Mouse (Mus musculus) heart, embryonic 10.5 days (tissue): ENCODE results near the gene Igsf8. TPM values are rescaled to one million over a fixed set of nuclear protein-coding genes. Genes with fewer than 3 reads are reported as not detected.
A peak's percentile ranks its signal among the peaks of the same experiment; 100 is the strongest.

Experiments
- DNase-seq: peaks from one replicate; pipeline ENCODE4 v3.0.0-alpha.2; 2017; ENCODE audit warnings: low spot score
- H3K27ac ChIP-seq: fragments of 300-500 bp; sonication (generic); 2 replicates; pipeline ENCODE4 v1.5.1; 2016; ENCODE audit warnings: mild to moderate bottlenecking
- H3K27me3 ChIP-seq: fragments of 300-500 bp; sonication (generic); 2 replicates; pipeline ENCODE4 v1.6.1; 2016; ENCODE audit warnings: mild to moderate bottlenecking; ENCODE audit not compliant: poor library complexity, insufficient read depth, severe bottlenecking
- H3K36me3 ChIP-seq: fragments of 300-500 bp; sonication (generic); 2 replicates; pipeline ENCODE4 v1.6.1; 2016; ENCODE audit warnings: mild to moderate bottlenecking, moderate library complexity
- H3K4me1 ChIP-seq: fragments of 300-500 bp; sonication (generic); 2 replicates; pipeline ENCODE4 v1.6.1; 2016; ENCODE audit warnings: mild to moderate bottlenecking
- H3K4me3 ChIP-seq: fragments of 300-500 bp; sonication (generic); 2 replicates; pipeline ENCODE4 v1.5.1; 2016; ENCODE audit warnings: mild to moderate bottlenecking, moderate library complexity
- H3K9me3 ChIP-seq: fragments of 300-500 bp; sonication (generic); 2 replicates; pipeline ENCODE4 v1.6.1; 2016; ENCODE audit warnings: mild to moderate bottlenecking, moderate library complexity
- WGBS: fragments of 180-500 bp; shearing (Covaris S2); methylation state at CpG from one replicate; pipeline ENCODE4 v1.1.7; 2016; 5-methylcytosine and 5-hydroxymethylcytosine counted together
- polyA plus RNA-seq: library from polyadenylated mRNA; unstranded; fragments of >200 nt; fragmentation: Nextera tagmentation; extraction: Ambion mirVana; gene quantifications from 2 replicates; pipeline ENCODE4 v1.2.1, GENCODE M21; 2016

The Igsf8 gene
- polyA plus RNA-seq, 1 experiment from 2014 or later = 33.2 TPM

DNA sequence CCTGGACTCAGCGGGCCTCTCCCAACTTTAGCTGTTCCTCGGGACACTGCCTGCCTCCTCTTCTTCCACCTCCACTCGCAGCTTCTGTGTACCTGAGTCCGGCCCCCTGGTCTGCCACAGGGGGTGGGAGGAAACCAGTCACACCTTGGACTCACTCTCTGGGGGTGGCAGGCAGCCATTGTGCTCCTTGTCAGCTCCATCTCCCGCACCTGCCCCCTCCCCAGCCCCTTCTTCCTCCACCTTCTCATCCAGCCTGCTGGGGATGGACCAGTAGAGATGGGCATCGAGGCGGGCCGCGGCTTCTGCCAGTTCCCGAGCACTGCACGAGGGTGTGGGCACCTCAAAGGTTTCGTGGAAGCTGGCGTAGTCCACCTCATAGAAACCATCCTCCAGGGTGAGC lies 61.3 kb downstream of the Igsf8 start:
- WGBS = 44% methylated on average over 13 of the region's 13 CpGs
- H3K4me3 ChIP-seq = no peak overlapping the region
- H3K9me3 ChIP-seq = no peaks in the 10 kb centered on the region
- peak overlapping the region; percentile 42; the same call in 1 of the 2 replicates for H3K27ac ChIP-seq
- peaks cover 21% of the 10 kb centered on the region for H3K4me1 ChIP-seq
- H3K27me3 ChIP-seq = peaks cover 96% of the 10 kb centered on the region
- DNase-seq = no peak
- H3K36me3 ChIP-seq = peaks cover 10% of the 10 kb centered on the region; the same call in 1 of the 2 replicates

DNA sequence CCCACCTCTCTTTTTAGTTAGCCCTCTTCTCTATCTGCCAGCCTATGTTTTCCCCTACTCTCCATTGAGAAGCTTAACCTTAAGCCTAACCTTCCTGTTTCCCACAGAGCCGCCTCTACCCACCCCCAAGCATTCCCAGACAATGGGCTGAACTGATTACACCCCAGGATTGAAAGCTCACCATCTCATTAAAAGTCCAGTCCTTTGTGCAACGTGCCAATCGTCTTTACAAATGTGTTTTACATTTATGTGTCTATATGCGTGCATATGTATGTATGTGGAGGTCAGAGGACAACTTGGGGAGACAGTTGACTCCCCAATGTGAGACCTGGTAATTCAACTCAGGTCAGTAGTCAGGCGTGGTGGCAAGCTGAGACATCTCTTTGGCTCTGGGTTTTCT lies 61.9 kb downstream of the Igsf8 start:
- DNase-seq = no peak
- peaks cover 19% of the 10 kb centered on the region for H3K4me1 ChIP-seq
- H3K4me3 ChIP-seq = no peak overlapping the region
- no peaks in the 10 kb centered on the region for H3K9me3 ChIP-seq
- WGBS = 33% methylated on average over 5 of the region's 5 CpGs
- peaks cover 96% of the 10 kb centered on the region for H3K27me3 ChIP-seq
- H3K27ac ChIP-seq = no peak overlapping the region
- peaks cover 8% of the 10 kb centered on the region; the same call in 1 of the 2 replicates for H3K36me3 ChIP-seq

DNA sequence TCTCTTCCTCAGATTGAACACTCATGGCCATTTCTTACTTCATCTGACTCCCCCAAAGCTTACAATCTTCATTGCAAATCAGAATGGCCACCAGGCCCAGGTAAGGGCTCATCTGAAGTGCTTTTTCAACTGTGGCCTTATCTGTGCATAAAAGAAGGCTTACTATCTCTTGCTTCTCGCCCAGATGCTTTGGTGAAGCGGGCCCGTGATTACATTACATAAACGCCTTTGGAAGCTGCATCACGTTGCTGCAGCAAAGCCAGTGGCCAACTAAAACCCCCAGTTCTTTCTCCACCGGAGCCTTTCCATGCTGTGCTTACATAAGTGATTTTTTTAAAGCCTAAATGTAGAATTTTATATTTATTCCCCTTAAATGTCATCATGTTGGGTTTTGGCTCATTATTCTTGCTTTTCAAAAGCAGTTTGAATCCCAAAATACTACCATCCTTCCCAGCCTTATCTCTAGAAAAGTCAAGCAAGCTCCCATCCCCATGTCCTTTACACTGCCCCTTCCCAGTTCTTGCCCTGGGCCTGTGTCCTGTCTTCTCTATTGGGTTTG lies 62.4 kb downstream of the Igsf8 start:
- peaks cover 96% of the 10 kb centered on the region for H3K27me3 ChIP-seq
- no peak overlapping the region for H3K4me3 ChIP-seq
- WGBS = 47% methylated on average over 6 of the region's 6 CpGs
- H3K36me3 ChIP-seq = 0 out of 2 replicates have a peak, but pooled peaks cover 3% of the 10 kb centered on the region
- H3K4me1 ChIP-seq = peaks cover 16% of the 10 kb centered on the region
- H3K9me3 ChIP-seq = no peaks in the 10 kb centered on the region
- no peak for DNase-seq
- no peak overlapping the region for H3K27ac ChIP-seq

- Histone ChIP-seq H3K27me3 (peaks cover 96% of the 10 kb centered on the region), H3K9me3 (no peaks in the 10 kb centered on the region), H3K4me1 (peaks cover 22% of the 10 kb centered on the region), H3K4me3 (no peak overlapping the region), H3K27ac (no peak overlapping the region), H3K36me3 (no peaks in the 10 kb centered on the region)
- WGBS = 9% methylated on average over 7 of the region's 7 CpGs
- DNase-seq = peak; percentile 87
These were observed 63.3 kb downstream of the Igsf8 start for GRCm38 (mm10) chr1:172324725-172325124.

- peak overlapping the region; percentile 63 for H3K4me3 ChIP-seq
- peaks cover 22% of the 10 kb centered on the region for H3K4me1 ChIP-seq
- WGBS = 18% methylated on average over 94 of the region's 94 CpGs
- peaks cover 97% of the 10 kb centered on the region for H3K27me3 ChIP-seq
- no peaks in the 10 kb centered on the region for H3K36me3 ChIP-seq
- no peaks in the 10 kb centered on the region for H3K9me3 ChIP-seq
- 0 out of 2 replicates have a peak overlapping the region, but pooled peaks have one; percentile 24 for H3K27ac ChIP-seq
- DNase-seq = peak; percentile 85
These were observed 64.5 kb downstream of the Igsf8 start for GRCm38 (mm10) chr1:172325680-172326535.

DNA sequence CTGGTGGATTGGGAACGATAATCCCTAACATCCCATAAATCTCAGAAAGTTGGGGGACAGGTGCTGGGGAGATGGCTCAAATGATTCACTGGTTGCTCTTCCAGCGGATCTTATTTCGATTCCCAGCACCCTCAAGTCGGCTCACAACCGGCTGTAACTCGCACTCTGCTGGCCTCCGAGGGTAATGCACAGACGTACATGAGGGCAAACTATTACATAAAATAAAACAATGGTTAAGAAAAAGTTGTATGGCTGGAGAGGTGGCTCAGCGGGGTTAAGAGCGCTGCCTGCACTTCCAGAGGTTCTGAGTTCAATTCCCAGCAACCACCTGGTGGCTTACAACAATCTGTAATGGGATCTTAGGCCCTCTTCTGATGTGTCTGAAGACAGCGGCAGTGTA lies 65.2 kb downstream of the Igsf8 start:
- no peaks in the 10 kb centered on the region for H3K9me3 ChIP-seq
- H3K36me3 ChIP-seq = no peaks in the 10 kb centered on the region
- DNase-seq = no peak
- WGBS = 44% methylated on average over 11 of the region's 11 CpGs
- no peak overlapping the region for H3K27ac ChIP-seq
- peak overlapping the region; percentile 63 for H3K4me3 ChIP-seq
- H3K27me3 ChIP-seq = peaks cover 97% of the 10 kb centered on the region
- H3K4me1 ChIP-seq = peaks cover 22% of the 10 kb centered on the region

DNA sequence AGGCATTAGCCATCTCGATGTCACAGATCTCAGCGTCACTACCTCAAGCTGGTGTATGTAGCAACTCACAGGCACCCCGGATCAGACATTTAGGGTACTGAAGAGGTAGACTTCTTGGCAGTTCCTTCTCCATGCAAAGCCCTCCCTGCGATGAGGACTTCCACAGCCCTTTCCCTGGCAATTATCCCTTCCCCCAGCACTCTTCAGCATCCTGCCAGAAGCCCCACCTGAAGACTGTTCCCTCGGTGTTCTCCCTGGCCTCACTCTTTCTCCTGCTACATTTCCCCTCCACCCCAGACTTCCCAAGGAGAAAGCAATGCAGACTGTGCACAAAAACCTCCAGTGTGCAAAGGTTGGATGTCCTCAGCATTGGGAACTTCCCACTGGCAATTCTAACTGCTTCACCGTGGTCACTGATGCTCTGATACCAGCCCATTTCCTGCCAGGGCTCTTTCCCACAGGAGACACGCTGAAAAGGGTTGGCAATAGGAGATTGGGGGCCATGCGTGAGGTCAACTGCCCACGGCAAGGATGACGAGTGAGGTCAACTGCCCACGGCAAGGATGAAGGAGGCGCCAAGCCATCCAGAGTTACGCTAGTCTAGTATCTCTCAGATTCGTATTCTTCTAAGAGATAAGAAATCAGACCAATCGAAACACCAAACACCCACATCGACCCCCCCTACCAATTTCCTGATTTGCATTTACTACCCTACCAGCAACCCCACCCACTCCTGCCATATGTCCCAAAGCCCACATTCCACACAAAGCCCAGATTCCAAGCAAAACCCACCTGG lies 66.0 kb downstream of the Igsf8 start:
- DNase-seq = no peak
- Histone ChIP-seq H3K4me1 (peaks cover 22% of the 10 kb centered on the region), H3K36me3 (no peaks in the 10 kb centered on the region), H3K4me3 (no peak overlapping the region), H3K27ac (no peak overlapping the region), H3K9me3 (no peaks in the 10 kb centered on the region), H3K27me3 (peaks cover 93% of the 10 kb centered on the region)
- WGBS = 80% methylated on average over 16 of the region's 16 CpGs

GRCm38 (mm10) chr1:172328041-172328440 lies 66.6 kb downstream of the Igsf8 start:
- WGBS = 74% methylated on average over 3 of the region's 3 CpGs
- peaks cover 93% of the 10 kb centered on the region for H3K27me3 ChIP-seq
- H3K4me1 ChIP-seq = peaks cover 17% of the 10 kb centered on the region
- no peak overlapping the region for H3K4me3 ChIP-seq
- no peaks in the 10 kb centered on the region for H3K36me3 ChIP-seq
- no peaks in the 10 kb centered on the region for H3K9me3 ChIP-seq
- H3K27ac ChIP-seq = no peak overlapping the region
- no peak for DNase-seq

GRCm38 (mm10) chr1:172328461-172328860 lies 67.0 kb downstream of the Igsf8 start:
- Histone ChIP-seq H3K9me3 (no peaks in the 10 kb centered on the region), H3K27me3 (peaks cover 93% of the 10 kb centered on the region), H3K4me3 (no peak overlapping the region), H3K36me3 (no peaks in the 10 kb centered on the region), H3K27ac (no peak overlapping the region), H3K4me1 (peaks cover 17% of the 10 kb centered on the region)
- WGBS = 72% methylated on average over 7 of the region's 7 CpGs
- DNase-seq = no peak

- no peak within 1 kb of the TSS for H3K27ac ChIP-seq
- H3K9me3 ChIP-seq = no peaks in the 10 kb centered on the region
- H3K4me1 ChIP-seq = peaks cover 17% of the 10 kb centered on the region
- DNase-seq = no peak
- 26% methylated on average over 9 of the region's 9 CpGs for WGBS
- no peak within 1 kb of the TSS for H3K4me3 ChIP-seq
- peaks cover 96% of the 10 kb centered on the region for H3K27me3 ChIP-seq
- H3K36me3 ChIP-seq = no peaks in the 10 kb centered on the region
These were observed 67.7 kb downstream of the Igsf8 start, which contains the start of gene Kcnj9 for GRCm38 (mm10) chr1:172329131-172329530. TSS of gene Kcnj9 (minus strand) at chr1:172329318.

- no peaks in the 10 kb centered on the region for H3K36me3 ChIP-seq
- H3K4me1 ChIP-seq = peaks cover 17% of the 10 kb centered on the region
- H3K27ac ChIP-seq = no peak overlapping the region
- DNase-seq = no peak
- peaks cover 95% of the 10 kb centered on the region for H3K27me3 ChIP-seq
- 73% methylated on average over 6 of the region's 6 CpGs for WGBS
- no peaks in the 10 kb centered on the region for H3K9me3 ChIP-seq
- H3K4me3 ChIP-seq = no peak overlapping the region
These were observed 68.2 kb downstream of the Igsf8 start for GRCm38 (mm10) chr1:172329616-172330015.

GRCm38 (mm10) chr1:172331422-172331947 lies 70.0 kb downstream of the Igsf8 start:
- 70% methylated on average over 8 of the region's 8 CpGs for WGBS
- Histone ChIP-seq H3K4me1 (peaks cover 6% of the 10 kb centered on the region), H3K27ac (no peak overlapping the region), H3K9me3 (no peaks in the 10 kb centered on the region), H3K4me3 (no peak overlapping the region), H3K27me3 (peaks cover 93% of the 10 kb centered on the region), H3K36me3 (no peaks in the 10 kb centered on the region)
- DNase-seq = no peak
